Mouse (Mus musculus): Measurements from ENCODE around the gene Magt1.
"Not testable (repeated sequence)": the region's sequence is repeated elsewhere in the genome, so short reads cannot be mapped to it uniquely, and the experiment has no call there.

The Magt1 gene

DNA sequence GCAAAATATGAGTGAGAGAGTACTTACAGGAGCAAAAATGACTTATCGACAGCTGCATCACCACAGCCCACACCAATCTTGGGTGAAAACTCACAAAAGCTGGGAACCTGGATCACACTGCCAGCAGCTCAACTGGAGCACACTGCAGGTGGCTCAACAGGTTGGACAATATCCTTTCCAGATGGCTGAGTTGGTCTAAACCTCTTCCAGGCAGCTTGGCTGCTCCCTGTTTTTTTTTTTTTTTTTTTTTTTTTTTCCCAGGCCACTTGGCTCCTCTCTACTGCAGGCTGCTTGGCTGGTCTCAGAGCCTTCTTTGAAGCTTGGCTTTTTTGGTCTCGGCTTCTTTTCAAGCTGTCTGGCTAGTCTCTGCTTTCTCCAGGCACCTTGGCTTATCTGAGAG is 57.7 kb downstream of the Magt1 start:
- no peak for DNase-seq (ENCODE audit: low read depth, low spot score)

DNA sequence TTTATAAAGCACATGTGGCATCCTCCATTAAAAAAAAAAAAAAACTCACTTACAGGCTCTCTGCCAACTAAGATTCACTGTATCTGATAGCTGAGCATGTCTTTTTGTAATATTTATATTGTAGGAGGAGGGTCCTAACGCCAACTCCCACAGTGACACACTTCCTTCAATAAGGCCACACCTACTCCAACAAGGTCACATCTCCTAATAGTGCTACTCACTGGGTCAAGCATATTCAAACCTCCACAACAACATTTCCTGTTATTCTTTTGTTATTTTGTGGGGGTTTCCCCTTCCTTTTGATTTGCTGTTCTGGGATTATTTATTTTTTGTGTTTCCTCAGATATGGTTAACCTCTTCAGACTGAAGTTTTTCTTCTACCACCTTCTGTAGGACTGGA is 65.3 kb downstream of the Magt1 start:
- DNase-seq (ENCODE audit: low read depth, low spot score), result no peak

DNA sequence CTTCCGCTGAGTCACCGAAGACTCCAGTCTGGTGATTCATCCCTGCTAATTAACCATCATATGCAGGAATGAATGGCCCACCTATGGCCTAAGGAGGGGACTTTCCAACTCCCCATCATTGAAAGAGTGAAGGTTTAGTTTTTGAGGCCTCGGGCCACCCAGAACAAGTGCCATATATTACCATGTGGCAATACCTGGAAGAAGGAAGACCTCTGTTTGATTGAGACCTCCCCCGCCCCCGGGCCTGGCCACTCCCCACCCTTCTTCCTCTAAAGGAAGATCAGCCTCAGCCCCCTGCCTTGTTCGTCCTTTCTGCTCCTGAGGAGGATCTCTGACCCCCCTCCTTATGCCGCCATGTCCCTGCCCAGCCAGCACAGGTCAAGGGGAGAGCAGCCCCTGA is 72.5 kb downstream of the Magt1 start:
- no peak for DNase-seq (ENCODE audit: low read depth, low spot score)

DNA sequence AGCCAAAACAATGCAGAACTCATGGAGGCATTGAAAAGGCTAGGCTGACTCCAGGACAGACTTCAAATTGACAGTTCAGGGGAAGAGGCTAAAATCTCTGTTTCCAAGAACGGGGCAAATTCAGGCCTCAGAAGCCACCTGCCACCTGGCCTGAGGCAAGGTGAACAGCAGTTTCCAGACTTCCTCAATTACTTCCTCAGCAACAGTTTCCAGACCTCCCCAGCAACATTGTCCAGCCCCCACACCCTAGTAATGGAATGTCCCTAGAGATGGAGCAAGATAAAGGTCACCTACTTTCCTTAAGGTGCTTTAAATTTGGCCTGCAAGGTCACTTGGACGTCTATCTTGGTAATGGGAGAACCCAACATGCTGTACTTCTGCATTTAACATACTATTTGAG is 74.0 kb downstream of the Magt1 start:
- no peak for DNase-seq (ENCODE audit: low read depth, low spot score)

DNA sequence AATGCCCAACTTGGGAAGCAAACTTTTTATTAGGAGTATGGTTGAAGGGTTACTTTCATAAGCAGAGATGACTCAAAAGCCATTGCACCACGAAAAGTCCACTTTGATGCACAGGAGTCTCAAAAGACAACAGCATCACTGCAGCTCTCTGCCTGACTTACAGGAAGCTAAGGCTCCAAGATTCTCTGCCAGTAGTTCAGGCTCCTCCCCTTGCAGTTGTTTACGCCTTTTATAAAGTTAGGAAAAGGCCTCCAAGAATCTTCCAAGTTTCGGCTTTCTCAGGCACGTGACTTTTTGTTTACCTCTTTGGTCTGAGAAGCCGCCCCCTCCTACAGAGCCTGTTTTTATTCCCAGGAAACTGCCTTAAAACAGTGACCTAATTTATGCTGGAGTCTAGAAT is 77.4 kb downstream of the Magt1 start:
- DNase-seq (ENCODE audit: low read depth, low spot score), result no peak

DNA sequence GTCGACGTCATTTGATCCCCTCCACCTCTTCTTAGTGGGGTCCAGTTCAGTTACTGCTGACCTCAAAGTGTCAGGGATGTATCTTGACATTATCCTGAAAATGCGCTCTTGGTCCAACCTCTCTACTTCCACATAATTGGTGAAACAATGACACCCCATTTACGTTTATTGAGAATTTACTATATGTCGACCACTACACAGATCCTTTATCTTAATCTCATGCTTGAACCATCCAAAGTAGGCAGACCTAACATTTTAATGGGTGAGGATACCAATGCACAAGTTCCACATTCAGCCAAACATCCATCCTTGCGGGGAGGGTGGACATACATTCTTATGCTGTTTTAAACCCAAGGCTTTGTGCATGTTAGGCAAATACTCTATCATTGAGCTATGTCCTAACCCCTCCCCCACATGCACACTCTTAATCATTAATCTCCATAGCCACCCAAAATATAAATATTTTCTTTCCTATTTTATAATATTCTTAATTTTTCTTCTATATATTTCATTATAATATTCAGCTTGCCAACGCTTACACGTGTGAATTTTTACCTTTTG is 82.1 kb downstream of the Magt1 start:
- DNase-seq (ENCODE audit: low read depth, low spot score), result no peak

DNA sequence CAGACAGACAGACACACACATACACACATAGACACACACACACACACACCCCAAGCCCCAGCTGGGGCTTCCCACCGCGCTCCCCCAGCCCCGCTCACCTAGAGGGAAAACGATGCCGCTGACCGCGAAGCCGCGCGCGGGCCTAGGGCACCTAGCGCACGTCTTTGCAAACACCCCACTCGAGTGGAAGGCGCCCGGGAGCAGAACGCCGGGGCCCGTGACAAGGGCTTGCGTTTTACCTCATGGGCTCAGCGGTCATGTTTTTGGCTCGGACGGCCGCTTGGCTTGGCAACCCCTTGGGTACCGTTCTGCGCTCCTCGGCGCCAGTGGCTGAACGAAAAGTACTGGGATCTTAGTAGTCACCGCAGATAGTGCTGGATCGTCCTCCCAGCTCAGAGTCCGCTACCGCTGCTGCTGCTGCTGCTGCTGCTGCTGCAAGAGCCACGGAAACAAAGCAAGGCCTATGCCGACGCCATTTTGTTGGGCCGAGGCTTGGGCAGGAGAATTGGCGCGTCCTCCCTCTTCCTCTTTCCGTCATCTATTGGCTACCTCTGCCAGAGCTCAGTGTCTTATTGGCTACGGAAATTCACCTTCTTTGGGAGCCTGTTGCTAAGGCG is 82.7 kb downstream of the Magt1 start, which contains the start of gene Atrx:
Atrx (minus strand) TSS at position 543 of the 617 bp plus-strand sequence.
- peak; percentile 83 for DNase-seq (ENCODE audit: low read depth, low spot score)

DNA sequence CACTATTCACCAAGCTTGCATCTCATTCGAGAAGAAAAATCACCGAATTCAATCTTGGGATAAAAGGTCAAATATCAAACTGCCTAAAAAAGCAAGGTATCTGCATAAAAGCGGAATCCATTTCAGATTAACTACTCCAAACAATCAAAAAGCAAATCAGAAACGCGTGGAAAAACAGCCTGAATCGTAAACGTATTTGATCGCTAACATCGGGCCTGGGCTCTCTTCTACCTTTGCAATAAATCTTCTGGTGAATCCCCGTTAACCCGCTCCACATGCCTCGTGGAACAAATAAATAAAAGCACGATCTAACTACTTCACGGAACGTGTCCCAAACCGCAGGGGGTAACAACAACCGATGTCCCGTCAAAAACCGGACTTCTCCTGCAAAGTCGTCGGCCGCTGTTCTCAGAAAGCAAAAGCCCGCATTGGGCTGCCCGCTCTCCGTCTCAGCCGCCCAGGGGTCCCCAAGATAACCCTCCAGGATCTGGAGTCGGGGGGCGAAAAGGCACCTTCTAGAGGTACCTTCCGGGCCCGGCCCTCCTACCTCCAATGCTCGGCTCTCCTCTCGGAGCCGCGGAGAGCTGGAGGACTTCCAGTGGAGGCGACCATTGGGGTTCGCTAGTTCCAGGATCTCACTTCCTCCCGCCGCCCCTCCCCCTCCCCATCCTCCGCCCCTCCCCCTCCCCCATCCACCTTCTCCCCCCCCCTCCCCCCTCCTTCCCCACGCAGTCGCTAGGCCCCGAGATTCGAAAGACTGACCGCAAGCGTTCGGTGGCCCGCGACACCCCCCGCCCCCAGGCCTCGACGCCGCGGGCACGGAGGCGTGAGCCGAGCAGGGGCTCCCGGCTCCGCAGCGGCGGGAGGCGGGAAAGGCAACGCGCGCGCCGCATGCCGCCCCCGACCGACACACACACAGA is 83.5 kb downstream of the Magt1 start:
- peak; percentile 30 for DNase-seq (ENCODE audit: low read depth, low spot score)

DNA sequence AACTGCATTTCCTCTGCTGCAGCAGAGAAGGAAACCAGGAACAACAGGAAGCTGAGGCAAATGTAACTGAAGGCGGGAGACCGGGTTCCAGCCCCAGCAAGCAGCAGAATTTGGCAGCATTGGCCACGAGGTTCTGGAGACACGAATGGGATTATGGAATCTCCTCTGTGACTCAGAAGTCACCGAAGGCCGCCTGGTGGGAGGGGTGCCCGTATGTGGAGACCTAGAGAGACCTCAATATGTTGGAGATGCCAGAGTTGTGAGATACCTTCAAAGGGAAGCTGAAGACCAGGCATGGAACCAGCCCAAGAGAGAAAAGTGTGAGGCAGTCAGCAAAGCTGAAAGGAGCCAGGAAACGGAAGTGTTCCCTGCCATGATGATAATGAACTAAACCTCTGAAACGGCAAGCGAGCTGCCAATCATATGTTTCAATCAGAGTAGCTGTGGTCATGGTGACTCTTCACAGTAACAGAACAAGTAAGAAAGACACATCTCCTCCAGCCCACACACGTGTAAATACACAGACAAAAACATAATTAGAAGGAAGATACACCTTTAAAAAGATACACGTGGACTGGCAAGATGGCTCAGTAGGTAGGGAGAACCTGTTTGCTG is 85.5 kb downstream of the Magt1 start:
- no peak for DNase-seq (ENCODE audit: low read depth, low spot score)

DNA sequence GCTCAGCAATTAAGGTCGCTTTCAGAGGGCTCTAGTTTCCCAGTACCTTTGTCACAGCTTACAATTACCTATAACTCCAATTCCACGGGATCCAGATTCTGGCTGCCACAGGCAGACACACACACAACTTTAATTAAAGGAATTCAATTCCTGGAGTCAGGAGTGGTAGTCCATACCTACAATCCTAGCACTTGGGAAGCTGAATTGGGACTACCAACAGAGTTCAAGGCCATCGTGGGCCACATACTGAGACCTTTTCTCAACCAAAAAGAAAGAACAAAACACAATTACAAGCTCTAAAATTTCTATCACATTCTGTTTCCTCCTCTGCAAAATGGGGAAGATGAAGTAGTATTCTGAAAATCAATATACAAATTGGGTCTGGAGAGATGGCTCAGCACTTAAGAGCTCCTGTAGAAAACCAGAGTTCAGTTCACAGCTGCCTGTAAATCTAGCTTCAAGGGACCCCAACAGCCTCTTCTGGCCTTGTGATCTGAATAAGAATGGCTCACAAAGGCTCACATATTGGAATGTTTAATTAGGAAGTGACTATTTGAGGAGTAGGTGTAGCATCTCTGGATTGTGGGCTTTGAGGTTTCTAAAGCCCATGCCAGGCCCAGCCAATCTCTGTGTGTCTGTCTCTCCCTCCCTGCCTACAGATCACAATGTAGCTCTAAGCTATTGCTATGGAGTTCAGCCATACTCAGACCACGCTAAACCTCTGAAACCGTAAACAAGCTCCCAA is 87.2 kb downstream of the Magt1 start:
- no peak for DNase-seq (ENCODE audit: low read depth, low spot score)

DNA sequence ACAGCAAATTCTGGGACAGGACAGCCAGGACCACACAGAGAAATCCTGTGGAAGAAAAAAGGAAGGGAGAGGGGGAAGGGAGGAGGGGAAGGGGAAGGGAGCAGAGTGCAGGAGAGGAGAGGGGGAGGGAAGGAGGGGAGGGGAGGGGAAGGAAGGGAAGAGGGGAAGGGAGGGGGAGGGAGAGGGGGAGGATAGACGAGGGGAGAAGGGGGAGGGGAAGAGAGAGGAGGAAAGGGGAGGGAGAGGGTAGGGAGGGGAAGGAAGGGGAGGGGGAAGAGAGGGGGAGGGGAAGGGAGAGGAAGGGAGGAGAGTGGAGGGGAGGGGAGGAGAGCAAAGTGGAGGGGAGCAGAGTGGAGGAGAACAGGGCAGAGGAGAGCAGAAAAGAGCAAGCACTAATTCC is 87.8 kb downstream of the Magt1 start:
- no peak for DNase-seq (ENCODE audit: low read depth, low spot score)

DNA sequence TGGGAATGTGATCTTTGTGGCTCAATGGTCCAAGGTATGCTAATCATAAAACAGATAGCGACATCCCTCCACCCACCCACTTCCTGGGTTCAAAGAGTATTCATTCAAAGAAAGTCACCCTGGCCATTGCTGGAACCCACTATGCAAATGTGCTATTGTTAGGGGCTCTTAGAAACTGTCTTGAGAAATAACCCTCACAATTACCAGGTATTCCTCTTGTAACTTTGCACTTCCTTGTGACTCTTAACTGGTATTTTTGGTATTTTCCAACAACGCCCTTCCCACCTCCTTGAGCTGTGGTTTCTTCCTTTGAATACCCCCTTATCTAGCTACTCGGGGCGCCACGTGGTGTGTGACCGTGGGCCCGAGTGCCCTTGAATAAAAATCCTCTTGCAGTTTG is 88.7 kb downstream of the Magt1 start:
- DNase-seq (ENCODE audit: low read depth, low spot score), result not testable (repeated sequence)

DNA sequence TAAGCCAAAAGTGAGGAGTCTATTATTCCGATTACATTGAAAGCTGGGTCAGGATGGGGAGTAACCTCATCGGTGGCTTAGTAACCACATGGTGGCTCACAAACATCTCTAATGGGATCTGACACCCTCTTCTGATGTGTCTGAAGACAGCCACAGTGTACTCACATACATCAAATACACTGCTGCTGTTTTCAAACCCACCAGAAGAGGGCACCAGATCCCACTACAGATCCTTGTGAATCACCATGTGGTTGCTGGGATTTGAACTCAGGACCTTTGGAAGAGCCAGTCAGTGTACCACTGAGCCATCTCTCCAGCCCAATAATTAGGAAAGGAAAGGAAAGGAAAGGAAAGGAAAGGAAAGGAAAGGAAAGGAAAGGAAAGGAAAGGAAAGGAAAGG is 90.3 kb downstream of the Magt1 start:
- no peak for DNase-seq (ENCODE audit: low read depth, low spot score)
